Mouse (Mus musculus): ENCODE results near the gene Olfr167. TPM values are rescaled to one million over a fixed set of nuclear protein-coding genes. Genes with fewer than 3 reads are reported as not detected.
"Not testable (repeated sequence)": the region's sequence is repeated elsewhere in the genome, so short reads cannot be mapped to it uniquely, and the experiment has no call there.

Gene Olfr167
- 0.20 TPM in 1 of 2 replicates, not detected in the other for polyA plus RNA-seq (2011; ENCODE audit: insufficient read depth, insufficient read length, low replicate concordance, missing spikeins)

DNA sequence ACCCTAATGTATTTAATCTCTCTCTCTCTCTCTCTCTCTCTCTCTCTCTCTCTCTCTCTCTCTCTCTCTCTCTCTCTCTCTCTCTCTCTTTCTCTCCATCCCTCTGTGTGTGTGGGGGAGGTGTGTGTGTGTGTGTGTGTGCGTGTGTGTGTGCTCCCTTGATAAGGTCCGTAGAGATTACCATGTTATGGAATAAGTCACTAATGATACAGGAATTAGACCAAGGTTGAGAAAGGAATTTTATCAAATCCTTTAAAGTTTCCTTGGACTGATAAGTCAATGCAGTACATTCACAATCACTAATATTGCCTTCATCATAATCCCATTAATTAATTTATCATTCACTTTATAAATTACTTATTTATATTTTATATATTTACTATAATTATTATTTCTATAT, at the start of gene Olfr167:
Gene Olfr167 (minus strand): TSS at position 101 of the 400 bp plus-strand sequence.
- no peak within 1 kb of the TSS for H3K27ac ChIP-seq (ENCODE audit: control insufficient read depth, insufficient read depth, low read depth, low read length, poor library complexity)
- no peak for TF ChIP-seq POLR2A (IDR thresholded peaks at IDR 0.05; ENCODE audit: borderline replicate concordance, control insufficient read depth, low read depth, low read length)
- no peak for TF ChIP-seq CTCF (IDR thresholded peaks at IDR 0.05; ENCODE audit: control insufficient read depth, insufficient read depth, low read length)

DNA sequence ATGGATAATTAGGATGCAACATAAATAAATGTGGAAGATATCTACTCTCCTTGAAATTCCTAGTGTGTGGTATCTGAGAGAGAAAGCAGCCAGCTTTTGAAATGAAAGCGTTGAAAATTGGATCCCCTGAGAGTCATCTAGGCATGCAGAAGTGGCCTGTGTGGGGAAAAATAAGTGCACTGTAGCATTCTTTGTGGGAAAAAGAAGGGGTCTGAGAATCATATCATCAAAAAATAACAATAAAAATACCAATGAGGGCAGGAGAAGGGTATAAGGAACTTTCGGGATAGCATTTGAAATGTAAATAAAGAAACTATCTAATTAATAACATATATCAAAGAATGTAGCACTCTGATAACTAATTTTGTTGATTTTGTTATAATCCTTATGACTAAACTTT, 49.6 kb upstream of the Olfr167 start, which contains the start of gene Olfr169:
Gene Olfr169 (minus strand): TSS at position 101 of the 400 bp plus-strand sequence.
- not testable (repeated sequence) for H3K4me1 ChIP-seq (ENCODE audit: control insufficient read depth, insufficient read depth, low read length); H3K4me3 ChIP-seq (replicated peaks; ENCODE audit: control insufficient read depth, low read depth, low read length); H3K27ac ChIP-seq (ENCODE audit: control insufficient read depth, insufficient read depth, low read depth, low read length, poor library complexity)
- WGBS: 85% methylated on average over 2 of the region's 2 CpGs

More for the DNA sequence above, at the start of gene Olfr167:
- Histone ChIP-seq H3K4me1 (ENCODE audit: control insufficient read depth, insufficient read depth, low read length) (no peaks in the 10 kb centered on the region), H3K4me3 (replicated peaks; ENCODE audit: control insufficient read depth, low read depth, low read length) (no peak within 1 kb of the TSS)
- WGBS: 86% methylated on average over 2 of the region's 2 CpGs

DNA sequence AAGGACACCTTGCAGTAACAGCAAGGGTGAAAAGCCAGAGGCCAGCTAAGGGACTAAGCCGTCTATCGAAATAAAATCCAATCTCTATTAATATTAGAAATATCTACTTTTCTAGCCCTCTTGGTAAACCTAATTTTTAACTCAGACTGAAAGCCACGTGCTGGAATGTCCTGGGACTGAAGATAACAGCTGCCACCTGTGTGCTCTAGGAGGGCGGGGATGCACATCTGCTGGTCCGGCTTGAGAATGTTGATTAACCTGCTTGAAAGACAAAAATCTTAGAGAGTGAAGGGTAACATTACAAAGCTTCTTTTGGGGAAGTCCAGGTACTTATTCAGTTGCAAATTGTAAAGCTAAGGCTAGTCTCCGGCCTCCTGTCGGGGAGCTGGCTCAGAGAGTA, 31.4 kb upstream of the Olfr167 start:
- not testable (repeated sequence) for H3K4me3 ChIP-seq (replicated peaks; ENCODE audit: control insufficient read depth, low read depth, low read length); H3K4me1 ChIP-seq (ENCODE audit: control insufficient read depth, insufficient read depth, low read length); H3K27ac ChIP-seq (ENCODE audit: control insufficient read depth, insufficient read depth, low read depth, low read length, poor library complexity)
- 86% methylated on average over 7 of the region's 7 CpGs for WGBS

DNA sequence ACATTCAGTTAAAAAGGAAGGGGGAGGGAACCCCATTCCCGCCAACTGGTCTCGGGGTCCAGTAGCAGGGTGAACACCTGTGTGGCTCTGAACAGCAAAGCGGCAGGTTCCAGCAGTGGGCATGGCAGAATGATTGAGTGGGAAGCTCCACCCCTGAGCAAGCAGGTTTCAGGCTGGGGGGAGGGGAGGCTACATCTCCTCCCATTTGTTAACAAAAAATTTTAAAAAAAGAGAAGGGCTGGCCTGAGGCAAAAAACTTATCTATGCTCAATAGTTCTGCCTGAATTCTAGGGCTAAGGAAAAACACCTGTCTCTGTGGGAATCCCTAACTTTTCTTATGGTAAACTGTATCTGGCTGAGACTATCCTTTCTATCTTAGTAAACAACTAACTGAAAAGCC, 30.2 kb upstream of the Olfr167 start:
- not testable (repeated sequence) for H3K4me3 ChIP-seq (replicated peaks; ENCODE audit: control insufficient read depth, low read depth, low read length); H3K4me1 ChIP-seq (ENCODE audit: control insufficient read depth, insufficient read depth, low read length); H3K27ac ChIP-seq (ENCODE audit: control insufficient read depth, insufficient read depth, low read depth, low read length, poor library complexity)
- 85% methylated on average over 3 of the region's 3 CpGs for WGBS

DNA sequence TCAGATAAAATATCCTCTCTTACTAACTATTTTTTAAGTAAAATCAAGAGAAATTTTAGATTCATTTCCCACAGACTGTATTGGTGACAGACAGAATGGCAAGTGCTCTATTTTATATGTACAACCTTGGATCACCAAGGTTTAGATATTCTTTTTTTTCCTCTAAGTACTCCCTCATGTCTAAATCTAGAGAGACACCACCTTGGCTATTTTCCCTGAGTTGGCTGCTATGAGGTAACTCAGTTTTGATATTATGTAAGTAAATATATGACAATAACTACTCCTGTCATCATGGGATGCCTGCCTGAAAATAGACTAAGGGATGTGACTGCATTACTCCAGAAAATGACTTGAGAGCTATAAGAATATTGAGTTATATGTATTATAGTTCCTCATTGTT, 13.4 kb upstream of the Olfr167 start, which contains the start of gene Olfr168:
Gene Olfr168 (minus strand): TSS at position 101 of the 400 bp plus-strand sequence.
- no peak for TF ChIP-seq POLR2A (IDR thresholded peaks at IDR 0.05; ENCODE audit: borderline replicate concordance, control insufficient read depth, low read depth, low read length)
- TF ChIP-seq CTCF (IDR thresholded peaks at IDR 0.05; ENCODE audit: control insufficient read depth, insufficient read depth, low read length): no peak
- no peaks in the 10 kb centered on the region for H3K4me1 ChIP-seq (ENCODE audit: control insufficient read depth, insufficient read depth, low read length)
- no peak within 1 kb of the TSS for H3K4me3 ChIP-seq (replicated peaks; ENCODE audit: control insufficient read depth, low read depth, low read length)
- no peak within 1 kb of the TSS for H3K27ac ChIP-seq (ENCODE audit: control insufficient read depth, insufficient read depth, low read depth, low read length, poor library complexity)

DNA sequence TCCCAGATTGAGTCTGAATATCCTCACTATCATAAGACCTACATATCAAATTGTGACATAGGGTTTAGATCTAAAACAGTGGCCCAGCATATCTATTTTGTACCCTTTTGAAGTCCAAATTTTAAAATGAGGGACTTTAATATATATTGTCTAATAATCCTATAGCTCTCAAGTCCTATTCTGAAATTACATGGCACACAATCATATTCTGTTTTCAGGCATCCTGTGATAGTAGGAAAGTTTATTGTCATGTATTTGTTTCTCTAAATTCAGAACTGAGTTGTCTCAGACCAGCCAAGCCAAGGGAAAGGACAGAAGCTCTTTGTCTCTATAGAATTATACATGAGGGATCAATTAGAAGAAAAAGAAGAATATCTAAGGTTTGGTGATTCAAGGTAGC, 38.7 kb downstream of the Olfr167 start, which contains the start of gene Olfr166:
Gene Olfr166 (plus strand): TSS at position 301 of the 400 bp plus-strand sequence.
- TF ChIP-seq POLR2A (IDR thresholded peaks at IDR 0.05; ENCODE audit: borderline replicate concordance, control insufficient read depth, low read depth, low read length) (no peak), CTCF (IDR thresholded peaks at IDR 0.05; ENCODE audit: control insufficient read depth, insufficient read depth, low read length) (no peak)
- no peak within 1 kb of the TSS for H3K4me3 ChIP-seq (replicated peaks; ENCODE audit: control insufficient read depth, low read depth, low read length)
- H3K4me1 ChIP-seq (ENCODE audit: control insufficient read depth, insufficient read depth, low read length): no peaks in the 10 kb centered on the region
- H3K27ac ChIP-seq (ENCODE audit: control insufficient read depth, insufficient read depth, low read depth, low read length, poor library complexity): no peak within 1 kb of the TSS

DNA sequence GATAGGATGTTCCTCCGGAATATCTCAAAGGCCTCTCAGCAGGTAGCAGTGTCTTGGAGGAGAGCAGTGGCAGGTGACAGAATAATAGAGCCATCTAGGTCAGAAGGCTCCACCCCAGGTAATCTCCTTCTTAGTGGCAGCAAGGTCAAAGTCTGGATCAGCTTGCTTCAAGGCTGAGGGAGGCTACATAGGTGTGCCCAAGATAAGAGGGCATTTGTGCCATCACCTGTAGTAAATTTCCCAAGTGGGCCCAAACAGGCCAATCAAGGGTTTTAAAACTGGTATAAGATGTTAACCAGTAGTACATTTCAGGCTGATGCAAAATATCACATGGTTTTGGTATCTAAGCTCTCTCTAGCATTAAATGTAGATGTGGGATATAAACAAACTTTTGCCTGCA, 57.7 kb downstream of the Olfr167 start:
- WGBS: 80% methylated on average over 1 of the region's 1 CpGs
- Histone ChIP-seq H3K4me1 (ENCODE audit: control insufficient read depth, insufficient read depth, low read length) (no peaks in the 10 kb centered on the region), H3K27ac (ENCODE audit: control insufficient read depth, insufficient read depth, low read depth, low read length, poor library complexity) (no peak overlapping the region), H3K4me3 (replicated peaks; ENCODE audit: control insufficient read depth, low read depth, low read length) (no peak overlapping the region)
- no peak for TF ChIP-seq POLR2A (IDR thresholded peaks at IDR 0.05; ENCODE audit: borderline replicate concordance, control insufficient read depth, low read depth, low read length)

Other genes starting within 250 kb of the Olfr167 start
- not detected in 2 replicates for gene Olfr164, start 208.2 kb downstream of the Olfr167 start, polyA plus RNA-seq (2011; ENCODE audit: insufficient read depth, insufficient read length, low replicate concordance, missing spikeins)
- not detected in 2 replicates for gene Olfr165, start 99.1 kb downstream of the Olfr167 start, polyA plus RNA-seq (2011; ENCODE audit: insufficient read depth, insufficient read length, low replicate concordance, missing spikeins)
- not detected in 2 replicates for gene Olfr166, start 38.6 kb downstream of the Olfr167 start, polyA plus RNA-seq (2011; ENCODE audit: insufficient read depth, insufficient read length, low replicate concordance, missing spikeins)
- gene Olfr168, start 13.3 kb upstream of the Olfr167 start, polyA plus RNA-seq (2011; ENCODE audit: insufficient read depth, insufficient read length, low replicate concordance, missing spikeins): not detected in 2 replicates
- not detected in 2 replicates for gene Olfr169, start 49.5 kb upstream of the Olfr167 start, polyA plus RNA-seq (2011; ENCODE audit: insufficient read depth, insufficient read length, low replicate concordance, missing spikeins)
- not detected in 2 replicates for gene Olfr170, start 89.6 kb upstream of the Olfr167 start, polyA plus RNA-seq (2011; ENCODE audit: insufficient read depth, insufficient read length, low replicate concordance, missing spikeins)
- not detected in 2 replicates for gene Olfr171, start 107.7 kb upstream of the Olfr167 start, polyA plus RNA-seq (2011; ENCODE audit: insufficient read depth, insufficient read length, low replicate concordance, missing spikeins)
- gene Lamp3, start 184.1 kb upstream of the Olfr167 start, polyA plus RNA-seq (2011; ENCODE audit: insufficient read depth, insufficient read length, low replicate concordance, missing spikeins): not detected in 2 replicates
- 3.3 and 7.9 TPM in 2 replicates for gene B3gnt5, start 237.9 kb upstream of the Olfr167 start, polyA plus RNA-seq (2011; ENCODE audit: insufficient read depth, insufficient read length, low replicate concordance, missing spikeins)

Measured in bone marrow, adult 2 months (tissue).